Mouse (Mus musculus) liver, postnatal 0 days (tissue): ENCODE measurements around the gene Prdm10. TPM values are rescaled to one million over a fixed set of nuclear protein-coding genes. Genes with fewer than 3 reads are reported as not detected.

Experiments
- ATAC-seq: fragments of 200-750 bp; cut with Nextera tagmentation; 2 replicates; pipeline ENCODE4 v1.8.0; 2017; ENCODE audit warnings: mild to moderate bottlenecking, moderate library complexity
- DNase-seq: peaks from one replicate; pipeline ENCODE4 v3.0.0-alpha.2; 2016
- H3K27ac ChIP-seq: fragments of 300-500 bp; sonication (generic); 2 replicates; pipeline ENCODE4 v1.5.1; 2014; ENCODE audit warnings: antibody characterized with exemption, moderate library complexity, mild to moderate bottlenecking, low read depth
- H3K27me3 ChIP-seq: fragments of 300-500 bp; sonication (generic); 2 replicates; pipeline ENCODE4 v1.6.1; 2014; ENCODE audit warnings: low read length, control low read depth, mixed read lengths; ENCODE audit not compliant: insufficient read depth
- H3K36me3 ChIP-seq: fragments of 300-500 bp; sonication (generic); replicated peaks from 2 replicates; pipeline ENCODE4 v1.6.1; 2014; ENCODE audit warnings: mild to moderate bottlenecking, control low read depth, low read length, moderate library complexity, mixed read lengths; ENCODE audit not compliant: insufficient read depth
- H3K4me1 ChIP-seq: fragments of 300-500 bp; sonication (generic); 2 replicates; pipeline ENCODE4 v1.6.1; 2014; ENCODE audit warnings: antibody characterized with exemption, mild to moderate bottlenecking, control low read depth; ENCODE audit not compliant: insufficient read depth
- H3K4me2 ChIP-seq: fragments of 300-500 bp; sonication (generic); 2 replicates; pipeline ENCODE4 v1.6.1; 2014; ENCODE audit warnings: low read depth, mild to moderate bottlenecking, low read length, moderate library complexity, mixed read lengths
- H3K4me3 ChIP-seq: fragments of 300-500 bp; sonication (generic); 2 replicates; pipeline ENCODE4 v1.5.1; 2014; ENCODE audit warnings: low read depth, low read length
- H3K9ac ChIP-seq: fragments of 300-500 bp; sonication (generic); replicated peaks from 2 replicates; pipeline ENCODE4 v1.6.1; 2014; ENCODE audit warnings: mild to moderate bottlenecking, moderate library complexity
- H3K9me3 ChIP-seq: fragments of 300-500 bp; sonication (generic); 2 replicates; pipeline ENCODE4 v1.6.1; 2016; ENCODE audit warnings: mild to moderate bottlenecking, control low read depth, low read length, mixed read lengths
- CTCF ChIP-seq: sonication (generic); IDR thresholded peaks from 2 replicates; pipeline ENCODE4 v1.5.1; 2016; ENCODE audit warnings: antibody characterized with exemption, low read depth
- EP300 ChIP-seq: IDR thresholded peaks from 2 replicates; pipeline ENCODE4 v1.6.1; 2016; ENCODE audit warnings: antibody characterized with exemption, low read depth, mild to moderate bottlenecking
- WGBS: fragments of 180-500 bp; shearing (Covaris S2); extraction: QIAGEN DNeasy Blood & Tissue Kit; methylation state at CpG from one replicate; pipeline ENCODE4 v1.1.7; 2014; ENCODE audit not compliant: insufficient replicate concordance; 5-methylcytosine and 5-hydroxymethylcytosine counted together
- polyA plus RNA-seq: library from polyadenylated mRNA; unstranded; fragments of >200 nt; fragmentation: Nextera tagmentation; extraction: Ambion mirVana; gene quantifications from 2 replicates; pipeline ENCODE4 v1.2.1, GENCODE M21; 2015

Prdm10 gene
- 1.3 and 1.5 TPM in 2 replicates for polyA plus RNA-seq

DNA sequence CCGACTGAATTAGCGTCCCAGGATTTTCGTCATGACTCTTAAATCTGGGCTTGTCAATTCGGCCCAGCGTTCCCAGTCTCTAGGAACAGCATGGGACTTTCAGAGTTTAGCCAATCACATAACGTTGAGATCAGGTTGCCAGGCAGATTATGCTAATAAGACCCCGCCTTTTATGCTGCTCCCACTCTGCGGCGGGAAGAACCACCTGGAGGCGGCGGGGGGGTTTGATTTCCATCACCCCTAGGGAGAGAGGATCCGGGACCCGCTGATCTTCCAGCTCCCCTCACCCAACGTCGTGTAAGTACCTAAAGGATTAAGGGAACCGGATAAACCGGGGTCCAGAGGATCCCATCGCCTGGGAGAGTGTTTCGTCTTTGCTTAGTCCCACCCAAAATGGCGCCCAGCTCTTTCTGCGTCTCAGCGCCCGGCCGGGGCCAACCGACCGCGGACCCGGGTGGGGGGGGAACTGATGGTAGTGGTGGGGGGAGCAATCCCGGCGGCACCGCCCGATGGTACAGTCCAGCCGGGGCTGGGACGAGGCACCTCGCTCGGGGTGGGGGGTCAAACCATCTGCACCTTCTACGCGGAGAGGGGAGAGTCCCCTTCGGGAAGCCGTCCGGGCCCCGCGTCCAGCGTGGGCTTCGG lies at the start of gene Prdm10:
Gene Prdm10, plus strand, starts transcription at position 173 of the 645 bp plus-strand sequence.
- 2% methylated on average over 34 of the region's 45 CpGs for WGBS

DNA sequence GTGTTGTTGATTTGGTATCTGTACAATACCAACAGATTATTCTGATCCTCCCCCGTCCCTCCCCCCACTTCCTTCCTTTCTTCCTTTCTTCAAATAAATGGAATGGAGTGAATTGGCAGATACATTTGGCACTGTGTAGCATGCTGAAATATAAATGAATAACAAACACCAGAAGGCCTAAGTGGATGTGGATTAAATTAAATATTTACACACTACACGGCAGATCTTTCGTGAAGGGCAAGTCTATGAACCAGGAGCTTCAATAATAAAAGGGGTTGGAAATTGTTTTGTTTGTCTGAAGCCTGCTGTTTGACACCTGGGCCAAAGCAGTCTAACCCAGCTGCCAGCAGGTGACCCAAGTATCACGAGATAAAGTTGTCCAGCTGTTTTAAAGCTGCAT lies 45.3 kb upstream of the Prdm10 start:
- no peaks in the 10 kb centered on the region for H3K4me1 ChIP-seq
- H3K36me3 ChIP-seq, result no peaks in the 10 kb centered on the region
- H3K9ac ChIP-seq, result no peak overlapping the region
- ATAC-seq, result no peak
- H3K9me3 ChIP-seq, result no peaks in the 10 kb centered on the region
- TF ChIP-seq EP300 (no peak), CTCF (no peak)
- no peaks in the 10 kb centered on the region for H3K27me3 ChIP-seq
- 45% methylated on average over 4 of the region's 4 CpGs for WGBS
- no peak for DNase-seq
- H3K4me3 ChIP-seq, result no peak overlapping the region
- H3K4me2 ChIP-seq, result no peak overlapping the region
- H3K27ac ChIP-seq, result no peak overlapping the region

More for the DNA sequence above, at the start of gene Prdm10:
- no peaks in the 10 kb centered on the region for H3K36me3 ChIP-seq
- H3K9ac ChIP-seq, result peak within 1 kb of the TSS; percentile 99
- H3K27ac ChIP-seq, result peak within 1 kb of the TSS; percentile 99
- H3K9me3 ChIP-seq, result no peaks in the 10 kb centered on the region
- peaks cover 23% of the 10 kb centered on the region for H3K4me1 ChIP-seq
- peak within 1 kb of the TSS; percentile 96 for H3K4me3 ChIP-seq
- H3K27me3 ChIP-seq, result no peaks in the 10 kb centered on the region
- TF ChIP-seq CTCF (no peak), EP300 (0 out of 2 replicates have a peak, but pooled peaks have one; percentile 68)
- peak within 1 kb of the TSS; percentile 87 for H3K4me2 ChIP-seq
- ATAC-seq (peak; percentile 88), DNase-seq (peak; percentile 96)

GRCm38 (mm10) chr9:31235489-31235888 lies 44.8 kb upstream of the Prdm10 start:
- WGBS, result 84% methylated on average over 9 of the region's 9 CpGs
- Histone ChIP-seq H3K9me3 (no peaks in the 10 kb centered on the region), H3K27me3 (no peaks in the 10 kb centered on the region), H3K36me3 (no peaks in the 10 kb centered on the region), H3K4me2 (no peak overlapping the region), H3K9ac (no peak overlapping the region), H3K4me3 (no peak overlapping the region), H3K4me1 (no peaks in the 10 kb centered on the region), H3K27ac (no peak overlapping the region)
- DNase-seq (no peak), ATAC-seq (no peak)
- TF ChIP-seq CTCF (no peak), EP300 (no peak)

DNA sequence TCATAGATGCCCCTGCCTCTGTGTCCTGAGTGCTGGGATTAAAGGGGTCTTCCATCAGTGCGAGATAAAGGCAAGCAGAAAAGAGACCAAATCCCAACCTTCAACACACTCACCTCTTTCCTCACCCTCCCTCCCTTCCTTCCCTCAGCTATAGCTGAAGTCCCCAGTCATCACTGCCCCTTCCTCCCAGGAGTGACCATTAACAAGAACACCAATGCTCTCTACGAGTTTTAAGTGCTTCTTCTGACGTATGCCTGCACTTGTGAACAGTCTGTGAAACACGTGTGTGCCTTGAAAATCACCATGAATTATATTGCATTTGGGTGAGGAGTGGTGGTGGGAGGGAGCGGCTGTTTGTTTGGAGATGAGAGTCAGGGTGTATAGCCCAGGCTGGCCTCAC lies 44.3 kb upstream of the Prdm10 start:
- no peak for DNase-seq
- no peak overlapping the region for H3K9ac ChIP-seq
- H3K4me2 ChIP-seq, result no peak overlapping the region
- WGBS, result 76% methylated on average over 5 of the region's 5 CpGs
- no peak for ATAC-seq
- H3K4me1 ChIP-seq, result no peaks in the 10 kb centered on the region
- no peak overlapping the region for H3K27ac ChIP-seq
- TF ChIP-seq EP300 (no peak), CTCF (no peak)
- no peaks in the 10 kb centered on the region for H3K27me3 ChIP-seq
- H3K9me3 ChIP-seq, result no peaks in the 10 kb centered on the region
- no peaks in the 10 kb centered on the region for H3K36me3 ChIP-seq
- no peak overlapping the region for H3K4me3 ChIP-seq

DNA sequence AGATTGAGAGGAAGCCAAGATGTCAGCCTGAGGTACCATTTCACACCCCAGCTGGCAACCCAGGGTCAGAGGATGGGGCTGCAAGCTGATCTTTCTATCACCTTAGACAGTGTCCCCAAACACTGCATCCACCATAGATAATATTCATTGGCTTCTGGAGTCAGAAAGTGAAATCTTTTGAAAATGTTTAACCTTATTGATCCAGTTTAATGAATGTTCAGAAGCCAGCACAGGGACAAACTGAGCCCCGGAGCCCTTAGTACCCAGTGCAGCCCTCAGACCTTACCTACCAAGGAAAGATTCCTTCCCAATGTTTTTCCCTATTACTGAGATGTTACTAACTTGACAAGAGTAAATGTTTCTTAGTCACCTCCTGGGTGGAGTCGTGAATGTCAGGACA lies 41.8 kb upstream of the Prdm10 start:
- no peak overlapping the region for H3K4me2 ChIP-seq
- DNase-seq (no peak), ATAC-seq (peak; percentile 59; the same call in 1 of the 2 replicates)
- no peaks in the 10 kb centered on the region for H3K27me3 ChIP-seq
- no peak overlapping the region for H3K9ac ChIP-seq
- no peaks in the 10 kb centered on the region for H3K36me3 ChIP-seq
- TF ChIP-seq CTCF, result no peak
- TF ChIP-seq EP300, result no peak
- no peaks in the 10 kb centered on the region for H3K9me3 ChIP-seq
- no peak overlapping the region for H3K4me3 ChIP-seq
- no peaks in the 10 kb centered on the region for H3K4me1 ChIP-seq
- WGBS, result 57% methylated on average over 2 of the region's 2 CpGs
- no peak overlapping the region for H3K27ac ChIP-seq

DNA sequence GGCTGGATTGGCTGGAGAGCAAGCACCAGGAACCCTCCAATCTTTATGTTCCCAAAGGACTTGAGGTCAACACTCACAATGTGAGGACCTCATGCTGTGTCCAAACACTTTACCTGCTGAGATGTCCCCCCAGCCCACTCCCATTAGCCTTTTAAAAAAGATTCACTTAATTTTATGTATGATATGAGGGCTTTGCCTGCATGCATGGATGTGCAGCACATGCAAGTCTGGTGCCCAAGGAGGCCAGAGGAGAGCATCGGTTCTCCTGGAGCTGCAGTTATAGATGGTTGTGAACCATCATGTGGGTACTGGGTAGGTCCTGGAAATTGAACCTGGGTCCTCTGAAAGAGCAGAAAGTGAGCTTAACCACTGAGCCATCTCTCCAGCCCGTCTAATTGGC lies 40.8 kb upstream of the Prdm10 start:
- no peaks in the 10 kb centered on the region for H3K9me3 ChIP-seq
- H3K27ac ChIP-seq, result no peak overlapping the region
- H3K36me3 ChIP-seq, result no peaks in the 10 kb centered on the region
- H3K4me3 ChIP-seq, result no peak overlapping the region
- WGBS, result 88% methylated on average over 2 of the region's 2 CpGs
- DNase-seq (no peak), ATAC-seq (no peak)
- no peaks in the 10 kb centered on the region for H3K4me1 ChIP-seq
- H3K9ac ChIP-seq, result no peak overlapping the region
- no peaks in the 10 kb centered on the region for H3K27me3 ChIP-seq
- H3K4me2 ChIP-seq, result no peak overlapping the region
- no peak for TF ChIP-seq EP300
- TF ChIP-seq CTCF, result no peak
